Mouse (Mus musculus) CH12F3 (cell line): Measurements from ENCODE around the gene Olfr681.
"Not testable (repeated sequence)": the region's sequence is repeated elsewhere in the genome, so short reads cannot be mapped to it uniquely, and the experiment has no call there.

Experiments
- in situ Hi-C: fragments of 300-500 bp; cut with MboI; formaldehyde crosslinking; loops from 2 replicates; pipeline ENCODE4 v1.14.3; 2020; ENCODE audit warnings: low sequenced_read_pairs

Gene Olfr681

GRCm38 (mm10) chr7:105116536-105116935 is at the start of gene Olfr681:
Gene Olfr681, plus strand, starts transcription at chr7:105116836.
- in situ Hi-C loops, result no loop called here

- in situ Hi-C loops, result no loop called here
Measured at GRCm38 (mm10) chr7:105080905-105081304, 35.7 kb upstream of the Olfr681 start, which contains the start of gene Olfr679. Gene Olfr679, plus strand, starts transcription at chr7:105081205.

GRCm38 (mm10) chr7:105092717-105093116 is 23.9 kb upstream of the Olfr681 start, which contains the start of gene Olfr680-ps1:
Gene Olfr680-ps1, minus strand, starts transcription at chr7:105092817.
- in situ Hi-C loops, result not testable (repeated sequence)

GRCm38 (mm10) chr7:105141275-105141674 is 24.6 kb downstream of the Olfr681 start:
- in situ Hi-C loops, result no loop called here

GRCm38 (mm10) chr7:105146912-105147311 is 30.3 kb downstream of the Olfr681 start, which contains the start of gene Olfr683:
Gene Olfr683, minus strand, starts transcription at chr7:105147012.
- in situ Hi-C loops, result no loop called here

- in situ Hi-C loops, result no loop called here
Measured at GRCm38 (mm10) chr7:105163553-105163952, 46.9 kb downstream of the Olfr681 start, which contains the start of gene Olfr684. Gene Olfr684, minus strand, starts transcription at chr7:105163653.

DNA sequence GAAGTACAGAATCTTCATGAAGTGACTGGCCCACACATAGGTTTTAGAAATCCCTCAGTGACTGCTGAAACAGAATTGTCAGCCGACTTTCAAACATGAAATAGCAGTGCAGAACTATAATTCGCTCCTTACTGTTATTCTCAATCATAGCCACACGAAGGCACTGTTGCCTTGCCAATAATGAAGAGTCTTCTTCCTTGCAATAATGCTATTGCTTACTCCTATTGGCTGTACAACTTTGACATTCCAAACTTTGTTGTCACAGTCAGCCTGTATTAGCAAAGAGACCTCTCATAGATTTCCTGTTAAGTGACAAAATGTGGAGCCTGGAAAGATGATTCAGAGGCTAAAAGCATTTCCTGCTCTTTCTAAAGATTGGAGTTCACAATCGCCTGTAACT is 54.1 kb downstream of the Olfr681 start:
- in situ Hi-C loops, result no loop called here
